Mouse (Mus musculus) G1E (cell line): Measurements from ENCODE around the gene Olfr1366.

Source experiments
- CTCF ChIP-seq: IDR thresholded peaks from 2 replicates; pipeline ENCODE4 v1.5.1; 2012; ENCODE audit warnings: low read depth, low read length, inconsistent platforms, mixed read lengths
- GATA1 ChIP-seq: IDR thresholded peaks from 2 replicates; pipeline ENCODE4 v1.6.1; 2012; ENCODE audit warnings: borderline replicate concordance, low read length, inconsistent platforms, mixed read lengths
- TAL1 ChIP-seq: conservative IDR thresholded peaks from 2 replicates; pipeline ENCODE4 v1.6.1; 2012; ENCODE audit warnings: low read depth, low read length, inconsistent platforms, mixed read lengths

DNA sequence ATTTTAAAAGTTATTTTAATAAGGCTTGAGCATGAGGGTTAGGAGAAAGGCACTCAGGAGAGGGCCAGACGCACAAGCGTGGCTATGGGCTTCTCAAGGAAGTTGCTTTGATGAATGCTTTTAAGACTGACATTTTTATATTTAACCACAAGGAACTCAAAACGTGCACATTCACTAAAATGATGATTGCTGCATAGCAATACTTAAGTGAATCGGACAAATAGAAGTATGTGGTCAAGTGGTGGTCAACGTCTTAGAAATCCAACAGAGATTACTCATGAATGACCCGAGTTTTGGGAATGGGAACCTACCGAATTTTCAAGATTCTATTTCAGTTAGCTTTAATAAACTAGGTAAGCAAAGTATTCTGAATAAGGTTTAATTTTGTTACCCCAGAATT is 12.5 kb downstream of the Olfr1366 start:
- TF ChIP-seq CTCF (no peak), TAL1 (no peak), GATA1 (no peak)
